ENCODE assay signal across 17 mouse cellular contexts in genomic region chr12:72052571-72052970, GRCm38 (mm10). TPM values are rescaled to one million over a fixed set of nuclear protein-coding genes. Genes with fewer than 3 reads are reported as not detected.
"Had no signal": no experiment of that assay in that cellular context is flagged by ENCODE, and none has a peak within 500 bp of the region (broad histone marks: within the 10 kb centered on the region; RNA-seq: fewer than 3 reads in every experiment).

No protein-coding gene starts in this region.

- H3K27ac ChIP-seq: lung, embryonic 15.5 days; macrophage; midbrain, embryonic 13.5 days; midbrain, embryonic 15.5 days; neural tube, embryonic 13.5 days; neural tube, embryonic 15.5 days had no signal

- H3K4me1 ChIP-seq: lung, embryonic 15.5 days; megakaryocyte, embryonic 14.5 days; midbrain, embryonic 13.5 days; midbrain, embryonic 15.5 days; neural tube, embryonic 13.5 days; neural tube, embryonic 15.5 days had no signal

- H3K27me3 ChIP-seq: lung, embryonic 15.5 days; midbrain, embryonic 13.5 days; midbrain, embryonic 15.5 days; neural tube, embryonic 13.5 days; neural tube, embryonic 15.5 days had no signal

- H3K36me3 ChIP-seq: lung, embryonic 15.5 days; midbrain, embryonic 13.5 days; midbrain, embryonic 15.5 days; neural tube, embryonic 13.5 days; neural tube, embryonic 15.5 days had no signal

- H3K4me3 ChIP-seq: lung, embryonic 15.5 days; megakaryocyte, embryonic 14.5 days; midbrain, embryonic 13.5 days; midbrain, embryonic 15.5 days; neural tube, embryonic 13.5 days; neural tube, embryonic 15.5 days had no signal

- DNase-seq: liver, postnatal 0 days; lung, adult 2 months; lung, postnatal 14 days; right cerebral cortex, adult 18-20 months; right cerebral cortex, postnatal 25 days; right cerebral cortex, postnatal 4 days; spleen, adult 18-20 months; thymus, adult 18-20 months; thymus, postnatal 36 days had no signal

- H3K9me3 ChIP-seq: lung, embryonic 15.5 days; neural tube, embryonic 15.5 days had no signal

RNA-seq across cellular contexts. Expression of gene Gpr135, which starts 18.4 kb away (rescaled TPM):
- total RNA-seq: monocyte, adult 5-6 weeks had no signal
- polyA plus RNA-seq: macrophage had no signal

RNA-seq across cellular contexts. Expression of gene L3hypdh, which starts 32.7 kb away (rescaled TPM):
- total RNA-seq: monocyte, adult 5-6 weeks had no signal
